Mouse (Mus musculus) left cerebral cortex, adult 11 months (tissue): Measurements from ENCODE around the gene Lmo1.

ENCODE experiments used
- DNase-seq: peaks from one replicate; pipeline ENCODE4 v3.0.0; 2022; ENCODE audit warnings: low spot score

Lmo1 gene

DNA sequence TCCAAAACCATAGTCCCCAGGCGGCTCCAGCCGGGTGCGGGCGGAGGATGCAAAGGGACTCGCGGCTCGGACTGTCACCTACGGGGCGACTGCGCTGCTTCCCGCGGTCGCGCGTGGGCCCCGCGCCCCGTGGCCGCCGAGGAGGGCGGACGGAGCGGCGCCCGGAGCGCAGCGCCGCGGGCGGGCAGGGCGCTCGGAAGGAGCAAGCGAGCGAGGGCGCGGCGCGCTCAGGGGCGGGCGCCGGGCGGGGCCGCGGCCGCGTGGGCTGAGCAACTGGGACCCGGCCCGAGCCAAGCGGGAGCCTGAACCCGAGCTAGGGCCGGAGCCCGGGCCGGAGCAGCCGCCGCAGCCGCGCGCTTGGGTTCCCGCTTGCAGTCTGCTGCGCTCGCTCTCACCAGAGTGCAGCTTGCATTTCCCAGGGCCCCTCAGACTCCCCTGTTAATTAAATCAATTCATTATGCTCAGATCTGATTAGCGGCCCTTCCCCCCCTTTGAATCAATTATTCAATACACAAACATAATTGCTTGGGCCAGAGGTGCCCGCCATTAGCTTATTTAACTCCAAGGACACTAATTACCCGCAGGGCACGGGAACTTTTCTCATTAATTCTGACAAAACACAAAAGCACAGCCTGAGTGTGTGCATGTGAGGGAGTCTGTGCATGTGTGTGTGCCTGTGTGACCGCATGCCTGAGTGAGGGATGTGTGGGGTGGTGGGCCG is at the start of gene Lmo1:
TSS of gene Lmo1 (minus strand) at position 259 of the 721 bp plus-strand sequence.
- no peak for DNase-seq

DNA sequence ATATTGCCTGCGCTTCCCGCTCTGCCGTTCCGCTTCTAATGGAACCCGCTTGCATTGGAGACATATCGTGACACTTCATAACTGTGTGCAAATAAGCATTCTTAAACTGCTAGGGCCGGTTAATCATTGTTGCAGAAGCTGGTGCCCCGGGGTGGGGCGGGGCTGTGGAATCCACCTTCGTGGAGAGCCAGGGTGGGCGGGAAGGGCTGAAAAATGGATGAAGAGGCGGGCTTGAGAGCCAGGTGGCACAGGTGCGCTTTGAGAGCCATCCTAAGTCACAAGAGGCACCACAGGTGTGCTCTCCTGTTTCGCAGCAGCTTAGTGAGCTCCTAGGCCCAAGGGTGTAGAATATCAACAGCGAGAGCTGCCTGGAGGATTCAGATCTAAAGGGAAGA is 46.7 kb upstream of the Lmo1 start:
- DNase-seq, result no peak

DNA sequence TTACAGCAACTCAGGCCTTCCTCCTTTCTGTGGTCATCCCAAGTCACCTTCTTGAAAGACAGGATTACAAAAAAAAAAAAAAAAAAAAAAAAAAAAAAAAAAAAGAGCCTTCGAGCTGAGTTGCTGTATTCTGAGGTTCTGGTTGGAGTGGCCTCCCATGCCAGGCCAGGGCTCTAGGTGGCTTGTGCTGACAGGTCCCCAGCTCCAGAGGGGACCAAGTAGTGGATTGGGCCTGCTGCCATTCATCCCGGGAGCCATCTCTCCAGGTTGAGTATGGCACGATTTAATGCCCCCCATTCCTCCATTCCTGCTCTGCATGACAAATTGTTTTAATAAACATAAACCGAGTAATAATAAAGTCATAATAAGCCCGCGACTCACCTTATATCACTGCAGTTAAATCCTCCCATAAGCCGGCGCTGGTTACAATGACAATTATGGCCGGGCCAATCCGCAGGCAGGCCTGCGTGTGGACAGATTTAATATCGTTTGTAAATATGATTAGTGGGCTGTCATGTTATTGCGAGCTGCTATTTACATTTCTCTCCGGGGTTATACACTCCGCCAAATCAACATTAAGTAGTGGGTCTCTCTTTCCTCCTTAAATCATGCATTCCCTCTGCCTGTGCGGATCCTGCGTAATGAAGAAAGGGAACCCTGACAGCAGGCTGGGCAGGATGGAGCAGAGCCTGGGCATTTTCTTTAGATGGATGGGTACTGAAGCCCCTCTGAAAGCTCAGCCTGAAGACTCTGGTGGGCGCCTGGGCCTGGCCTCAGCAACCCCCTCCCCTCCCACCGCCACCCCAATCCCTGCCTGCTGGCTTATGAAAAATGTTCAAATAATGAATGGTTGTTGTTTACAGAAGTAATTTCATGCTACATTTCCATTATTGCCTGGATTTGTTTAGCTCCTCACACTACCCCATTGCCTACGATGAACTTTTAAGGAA is 46.0 kb upstream of the Lmo1 start:
- no peak for DNase-seq

DNA sequence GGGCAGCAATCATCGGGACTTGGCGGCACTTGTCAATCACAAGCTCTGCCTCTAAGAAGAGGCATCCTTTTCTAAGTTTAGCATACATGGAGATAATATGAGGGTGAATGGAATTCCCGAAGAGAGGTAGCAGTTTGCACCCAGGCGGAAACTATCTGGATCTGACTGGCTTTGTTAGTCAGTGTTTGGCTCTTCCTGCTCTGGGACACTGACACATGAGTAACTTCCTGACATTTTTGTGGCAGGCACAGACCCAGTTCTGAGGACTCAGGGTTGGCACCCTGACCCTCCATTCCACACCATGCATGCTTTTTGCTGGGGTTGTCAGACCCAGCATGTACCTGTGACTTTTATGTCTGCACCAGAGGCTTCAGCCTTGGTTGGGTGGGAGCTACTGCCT is 45.0 kb upstream of the Lmo1 start:
- DNase-seq, result no peak

DNA sequence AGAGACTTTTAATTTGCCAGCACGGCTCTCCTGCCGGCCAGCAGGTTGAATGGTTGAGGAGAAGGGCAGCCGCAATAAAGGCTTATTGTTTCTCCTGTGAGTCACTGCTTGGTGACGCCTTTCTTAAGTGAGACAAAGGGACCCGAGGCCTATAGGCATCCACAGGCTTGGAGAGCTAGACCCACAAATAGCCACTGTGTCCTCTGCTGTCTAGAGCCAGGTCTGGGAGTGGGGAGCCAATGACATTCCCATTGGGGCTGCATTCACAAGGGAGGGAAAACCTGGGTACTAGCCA is 43.9 kb upstream of the Lmo1 start:
- no peak for DNase-seq

DNA sequence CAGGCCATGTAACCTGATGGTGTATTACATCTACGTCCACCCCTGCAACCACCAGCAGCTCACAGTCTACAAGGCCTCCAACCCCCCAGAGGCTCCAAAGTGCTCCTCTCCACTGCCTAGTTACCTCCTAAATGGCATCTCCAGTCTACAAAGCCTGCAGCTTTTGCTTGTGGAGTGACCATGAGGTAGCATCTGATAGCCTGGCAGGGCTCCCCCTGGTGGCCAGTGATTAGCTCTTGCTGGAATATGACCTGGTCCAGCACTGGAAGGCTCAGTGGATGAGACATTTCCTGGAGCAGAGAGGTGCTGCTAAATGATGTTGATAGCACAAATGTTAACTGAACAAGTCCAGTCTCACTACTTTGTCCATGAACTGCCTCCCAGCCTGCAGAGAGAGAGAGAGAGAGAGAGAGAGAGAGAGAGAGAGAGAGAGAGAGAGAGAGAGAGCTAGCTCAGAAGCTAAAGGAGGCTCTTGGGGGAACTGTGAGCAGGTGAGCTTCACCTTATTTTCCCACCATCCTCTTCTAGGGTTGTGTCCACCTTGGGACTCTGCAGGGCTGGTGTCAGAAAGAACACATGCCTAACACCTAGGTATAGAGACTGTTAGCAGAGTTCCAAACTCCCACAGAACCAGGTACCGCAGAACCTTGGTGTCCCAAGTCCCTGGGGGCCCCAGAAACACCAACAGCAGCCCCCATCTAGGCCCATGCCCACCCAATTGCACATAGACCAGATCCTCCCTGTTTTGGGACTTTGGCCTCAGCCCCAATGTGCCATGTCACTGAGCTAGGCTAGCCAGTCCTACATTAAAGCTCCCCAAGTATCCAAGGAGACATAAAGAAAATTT is 43.3 kb upstream of the Lmo1 start:
- DNase-seq, result peak; percentile 30

DNA sequence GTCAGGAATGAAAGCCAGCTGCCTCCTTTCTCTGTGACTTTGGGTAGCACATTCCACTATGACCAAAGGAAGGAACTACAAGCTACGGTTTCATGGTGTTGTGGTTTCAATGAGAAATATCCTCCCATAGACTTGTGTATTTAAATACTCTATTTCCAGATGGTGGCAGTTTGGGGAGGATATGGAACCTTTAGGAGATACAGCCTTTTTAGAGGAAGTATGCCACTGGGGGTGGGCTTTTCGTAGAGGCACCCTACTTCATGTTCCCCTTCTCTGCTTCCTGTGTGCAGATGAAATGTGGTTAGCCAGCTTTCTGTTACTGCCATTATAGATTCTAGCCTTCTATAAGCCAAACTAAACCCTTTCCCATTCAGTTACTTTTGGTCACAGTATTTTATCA is 34.8 kb upstream of the Lmo1 start:
- no peak for DNase-seq

DNA sequence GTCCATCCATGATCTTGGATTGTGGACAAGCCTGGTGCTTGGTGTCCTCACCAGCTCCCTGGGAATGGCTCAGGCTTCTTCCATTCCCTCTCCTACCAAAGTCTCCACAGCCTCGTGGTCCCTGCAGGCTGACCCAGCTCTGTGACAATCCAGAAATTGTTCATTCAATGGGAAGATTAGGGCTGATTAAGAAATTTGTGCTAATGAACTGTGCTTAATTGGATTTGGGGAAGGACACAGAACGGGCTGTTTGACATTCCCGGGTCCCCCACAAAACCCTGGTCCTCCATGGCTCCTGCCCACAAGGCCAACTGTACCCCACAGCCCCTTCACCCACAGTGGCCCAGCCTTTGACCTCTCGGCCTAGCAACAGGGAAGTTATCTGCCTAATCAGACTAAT is 32.8 kb upstream of the Lmo1 start:
- no peak for DNase-seq

DNA sequence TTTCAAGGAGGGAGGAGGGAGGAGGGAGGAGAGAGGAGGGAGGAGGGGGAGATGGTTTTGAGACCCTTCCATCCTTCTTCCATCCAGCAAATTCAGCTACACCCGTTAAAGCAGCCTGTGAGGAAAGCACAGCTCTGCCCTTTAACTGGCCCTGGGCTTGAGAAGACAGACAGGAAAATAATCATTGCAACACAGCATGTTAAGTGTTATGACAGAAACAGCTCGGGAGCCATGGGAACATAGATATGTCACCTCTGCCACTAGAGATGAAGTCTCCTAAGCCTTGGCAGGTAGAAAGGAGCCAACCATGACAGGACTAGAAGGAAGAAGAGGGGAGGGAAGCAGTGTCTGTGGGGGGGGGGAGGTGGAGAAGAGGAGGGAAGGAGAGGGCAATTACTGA is 31.4 kb upstream of the Lmo1 start:
- DNase-seq, result no peak

DNA sequence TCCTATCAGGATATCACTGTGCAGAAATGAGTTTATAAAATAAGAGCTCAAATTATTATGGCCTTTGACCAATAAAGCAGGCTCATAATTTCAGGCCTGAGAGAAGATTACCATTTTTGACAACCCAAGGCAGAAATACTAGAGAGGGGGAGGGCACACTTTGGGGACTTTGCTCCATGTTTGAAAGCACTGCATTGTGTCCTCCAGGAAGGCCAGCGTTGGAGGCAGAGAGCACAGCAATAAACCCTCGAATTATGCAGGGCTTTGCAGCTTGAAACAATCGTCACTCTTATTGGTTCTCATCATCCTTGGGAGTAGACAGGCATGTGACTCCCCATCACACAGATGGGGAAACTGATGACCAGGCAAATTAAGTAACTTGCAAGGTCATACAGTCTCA is 28.1 kb upstream of the Lmo1 start:
- no peak for DNase-seq

DNA sequence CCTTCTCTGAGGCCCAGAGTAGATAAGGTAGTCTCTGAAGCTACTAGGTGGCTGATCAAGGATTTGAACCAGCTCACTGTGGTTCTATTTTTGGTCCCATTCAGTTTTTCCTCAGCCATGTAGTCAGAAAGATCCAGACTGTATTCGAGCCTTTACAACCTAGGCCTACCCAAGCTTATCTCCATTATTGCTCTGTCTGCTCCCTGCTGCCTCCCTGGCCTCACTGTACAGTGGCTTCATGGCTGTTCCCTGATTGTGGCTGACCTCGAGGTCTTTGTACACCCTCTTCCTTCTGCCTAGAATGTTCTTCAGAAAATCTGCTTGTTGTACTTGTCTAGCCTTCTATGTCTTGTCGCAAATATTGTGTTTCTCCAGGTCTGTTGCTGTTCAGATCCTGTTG is 25.6 kb upstream of the Lmo1 start:
- DNase-seq, result no peak

DNA sequence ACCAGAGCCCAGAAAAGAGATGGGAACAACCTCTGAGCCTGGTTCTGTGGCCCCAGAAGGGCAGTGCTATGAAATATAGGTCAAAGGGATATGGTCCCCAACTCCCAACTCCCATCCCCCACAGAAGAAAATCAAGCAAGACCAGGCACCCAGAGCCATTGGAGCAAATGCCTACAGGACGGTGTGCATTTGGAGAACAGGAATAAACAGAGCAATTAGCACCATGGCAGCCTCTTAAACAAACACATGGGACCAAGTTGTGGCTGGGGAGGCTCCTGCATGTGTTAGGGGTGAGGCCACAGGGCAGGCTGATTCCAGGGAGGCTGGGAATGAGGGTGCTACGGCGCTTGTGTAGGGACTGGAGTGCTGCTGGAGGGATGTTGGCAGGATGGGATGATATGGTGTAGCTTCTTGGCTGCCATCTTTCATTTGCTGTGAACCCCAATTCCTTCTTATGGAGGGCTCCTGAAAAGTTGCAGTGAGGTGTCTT is 22.2 kb upstream of the Lmo1 start:
- DNase-seq, result no peak

DNA sequence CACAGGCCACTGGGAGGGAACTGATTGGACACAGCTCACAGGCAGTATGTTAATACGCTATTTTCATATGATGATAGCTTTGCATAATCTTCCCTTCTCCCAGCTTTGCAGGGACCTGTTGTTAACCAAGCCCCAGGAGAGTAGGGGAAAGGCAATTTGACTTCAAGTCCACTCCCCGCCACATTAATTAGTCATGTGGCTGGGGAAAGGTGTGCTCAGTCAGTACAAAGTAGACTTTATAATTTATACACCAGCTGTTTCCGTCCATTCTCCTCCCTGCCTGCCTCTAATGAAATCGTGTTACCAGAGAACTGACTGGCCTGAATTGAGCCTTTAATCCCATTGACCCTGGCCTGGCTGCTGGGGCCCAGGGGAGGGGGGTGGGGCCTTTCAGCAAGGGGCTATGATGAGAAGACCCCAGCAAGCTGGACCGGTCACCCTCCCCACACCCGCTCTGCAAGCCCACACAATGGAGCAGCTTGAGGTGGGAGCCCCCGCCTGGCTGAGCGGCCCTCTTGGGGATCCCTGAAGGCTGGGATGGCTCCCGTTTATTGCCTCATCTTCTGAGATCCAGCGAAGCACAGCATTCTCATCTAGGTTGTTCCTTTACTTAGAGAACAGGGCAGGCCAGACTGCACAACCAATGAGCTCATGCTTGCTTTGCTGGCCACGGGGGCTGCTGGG is 21.5 kb upstream of the Lmo1 start:
- DNase-seq, result no peak

DNA sequence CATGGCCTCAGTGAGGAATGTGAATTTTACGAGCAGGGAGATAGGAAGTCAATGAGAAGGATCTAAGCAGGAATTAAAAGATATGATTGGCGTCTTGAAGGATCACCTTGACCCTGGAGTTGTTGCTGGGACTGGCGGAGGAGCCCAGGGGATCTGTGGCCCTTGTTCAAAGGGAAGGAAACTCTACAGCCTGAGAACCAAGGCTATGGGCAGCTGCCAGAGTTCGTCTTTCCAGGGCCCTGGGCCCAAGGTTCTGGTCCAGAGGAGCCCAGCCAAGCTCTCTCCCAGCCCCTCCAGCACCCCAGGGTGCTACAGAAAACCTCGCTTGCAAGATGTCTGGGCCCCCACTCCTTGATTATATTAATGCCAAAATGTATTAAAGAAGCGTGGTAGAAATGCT is 21.0 kb upstream of the Lmo1 start:
- DNase-seq, result no peak

DNA sequence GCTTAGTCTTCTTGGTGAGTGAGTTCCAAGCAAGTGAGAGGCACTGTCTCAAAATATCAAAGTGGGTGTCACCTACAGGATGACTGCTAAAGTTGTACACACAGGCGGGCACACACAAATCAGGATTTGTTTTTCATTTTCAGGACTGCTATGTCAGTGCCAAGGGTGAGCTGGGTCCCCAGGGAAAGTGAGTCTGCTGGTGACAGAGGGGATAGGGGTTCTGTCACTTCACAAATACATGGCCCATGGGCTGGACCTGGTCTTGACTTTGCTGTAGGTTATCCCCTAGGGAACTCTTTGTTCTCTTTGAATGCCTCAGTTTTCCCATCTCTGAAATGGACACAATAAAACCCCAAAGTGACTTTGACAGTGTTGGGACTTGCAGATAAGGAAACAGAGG is 19.8 kb upstream of the Lmo1 start:
- no peak for DNase-seq

DNA sequence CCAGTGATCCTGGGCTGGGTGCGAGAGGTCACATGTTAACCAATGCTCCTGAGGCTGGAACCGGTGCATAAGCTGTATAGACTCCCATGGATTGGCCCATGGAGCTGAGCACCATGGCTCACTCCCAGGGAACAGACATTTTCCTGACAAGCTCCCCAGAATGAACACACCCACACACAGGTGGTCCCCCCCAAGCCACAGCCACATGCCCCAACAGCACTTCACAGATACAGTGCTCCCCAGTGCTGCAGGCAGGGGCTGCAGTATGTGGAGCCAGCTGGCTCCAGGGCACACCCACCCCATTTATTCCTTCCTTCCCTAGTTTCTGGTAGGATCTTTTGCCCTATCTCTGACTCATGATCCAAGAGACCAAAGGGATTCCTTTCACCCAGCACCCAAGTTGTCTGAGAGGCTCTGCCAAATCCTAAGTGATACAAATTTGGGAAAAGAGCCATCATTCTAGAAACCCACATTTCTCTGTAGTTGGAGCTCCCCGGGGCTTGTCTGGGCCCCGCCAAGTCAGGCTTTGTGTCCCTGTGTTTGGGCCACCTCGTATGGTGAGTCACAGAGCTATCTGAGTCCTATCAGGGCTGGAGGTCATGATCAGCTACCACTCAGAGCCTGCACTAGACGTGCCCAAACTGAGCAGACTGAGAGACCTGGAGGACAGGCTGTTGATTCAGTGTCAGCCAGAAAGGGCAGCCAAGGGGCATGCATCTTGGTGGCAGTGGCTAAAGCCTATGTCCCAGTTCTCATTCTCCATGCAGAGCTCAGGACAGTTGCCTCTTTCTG is 12.4 kb upstream of the Lmo1 start:
- DNase-seq, result no peak

DNA sequence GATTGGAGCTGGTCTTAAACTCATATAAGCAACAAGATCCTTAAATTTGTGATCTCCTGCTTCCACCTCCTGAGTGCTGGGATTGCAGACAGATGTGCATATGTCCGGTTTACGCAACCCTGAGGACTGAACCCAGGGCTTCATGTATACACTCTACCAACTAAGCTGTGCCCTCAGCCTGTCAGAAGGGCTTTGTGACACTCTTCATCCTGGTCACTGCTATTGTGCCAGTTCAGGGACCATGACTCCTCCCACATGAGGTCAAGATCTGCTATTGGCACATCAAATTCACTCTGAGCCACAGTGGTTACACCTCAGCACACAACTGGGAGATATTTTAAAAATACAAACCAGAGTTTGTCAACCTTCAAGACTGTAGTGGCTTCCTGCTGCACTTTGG is 11.0 kb upstream of the Lmo1 start:
- no peak for DNase-seq

DNA sequence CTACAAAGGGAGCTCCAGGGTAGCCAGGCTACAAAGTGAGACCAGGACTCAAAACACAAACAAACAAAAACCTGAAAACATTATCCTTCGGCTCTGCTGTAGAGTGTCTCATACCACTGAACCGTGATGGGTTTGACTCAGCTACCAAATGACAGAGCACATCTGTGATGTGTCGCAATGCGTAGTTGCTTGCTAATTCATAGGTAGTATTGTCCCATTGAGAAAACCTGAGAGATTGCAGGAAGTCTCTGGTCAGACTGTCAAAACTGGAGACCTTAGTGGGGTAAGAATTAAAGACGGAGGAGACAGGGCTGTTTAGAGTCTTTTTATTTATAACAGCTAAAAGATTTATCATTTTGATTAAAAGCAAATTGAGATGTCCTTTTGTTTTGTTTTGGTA is 10.6 kb upstream of the Lmo1 start:
- DNase-seq, result no peak

DNA sequence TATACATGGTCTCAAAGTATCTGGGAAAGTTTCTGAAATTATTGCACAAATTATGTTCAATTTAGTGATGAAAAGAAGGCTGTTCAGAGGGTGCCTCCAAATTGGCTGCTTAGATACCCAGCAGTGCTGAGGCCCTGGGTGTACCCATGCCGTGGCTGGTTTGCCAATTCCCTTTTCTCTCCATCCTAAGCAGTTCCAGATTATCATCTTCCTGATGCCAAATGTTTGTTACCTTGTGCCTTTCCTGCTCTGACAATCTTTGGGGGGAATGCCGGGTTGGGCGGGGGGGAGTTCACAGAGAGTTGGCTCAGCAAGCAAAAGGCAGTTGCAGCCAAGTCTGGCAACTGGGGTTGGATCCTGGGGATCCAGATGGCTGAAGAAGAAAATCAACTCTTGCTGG is 1.7 kb upstream of the Lmo1 start:
- DNase-seq, result no peak

DNA sequence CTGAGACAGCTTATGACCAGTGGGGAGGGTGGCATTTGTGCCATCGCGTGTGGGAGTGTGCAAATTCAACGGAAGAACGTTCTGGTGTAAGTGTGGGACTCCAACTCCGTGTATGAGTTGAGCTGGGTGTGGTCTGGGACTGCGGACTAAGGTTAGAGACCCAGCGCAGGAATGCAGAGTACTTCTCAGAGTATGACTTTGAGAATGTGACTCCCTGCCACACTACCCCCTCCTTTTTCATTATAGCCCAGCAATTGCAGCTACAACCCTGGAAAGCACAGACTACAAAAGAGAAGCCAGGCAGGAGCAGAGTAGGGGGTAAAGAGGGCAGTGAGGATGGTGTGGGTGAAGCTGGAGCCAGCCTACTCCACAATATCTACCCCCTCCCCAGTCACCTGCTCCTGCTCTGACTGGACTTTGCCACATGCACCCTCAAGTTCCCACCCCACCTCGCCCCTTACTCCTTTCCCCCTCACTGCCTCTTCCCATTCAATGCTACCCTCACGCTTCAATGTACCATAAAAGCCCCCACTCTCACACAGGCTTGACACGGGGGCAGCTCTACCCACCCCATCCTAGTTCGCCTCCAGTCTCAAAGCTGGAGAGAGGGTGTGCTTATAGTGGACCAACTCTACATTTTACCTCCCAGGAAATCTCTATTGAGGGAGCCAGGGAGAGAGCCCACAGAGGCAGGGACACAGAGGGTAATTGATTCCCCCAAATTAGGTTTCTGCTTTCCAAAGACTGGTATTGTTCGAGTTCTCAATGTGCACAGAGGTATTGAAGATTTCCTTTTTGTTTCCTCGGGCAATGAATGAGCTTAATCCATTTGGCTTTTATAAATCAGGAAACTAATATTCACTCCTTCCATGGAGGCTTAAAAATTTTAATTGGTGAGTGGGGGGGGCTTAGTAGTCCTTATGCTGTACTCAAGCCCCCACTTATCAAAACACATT is 941 bp upstream of the Lmo1 start:
- no peak for DNase-seq
